Mouse (Mus musculus) embryonic facial prominence, embryonic 15.5 days (tissue): ENCODE measurements at regions not wholly inside any gene's neighbourhood (a gene's known extent, or its start where the extent isn't known, plus 50 kb on each side); places are given as distances from the start of the nearest gene placed in this dataset.

Experiments
- ATAC-seq: fragments of 200-750 bp; cut with Nextera tagmentation; 2 replicates; pipeline ENCODE4 v1.8.0; 2017; ENCODE audit warnings: low read depth, moderate TSS enrichment; ENCODE audit not compliant: insufficient number of reproducible peaks, low FRiP score, low TSS enrichment
- H3K27ac ChIP-seq: fragments of 300-500 bp; sonication (generic); replicated peaks from 2 replicates; pipeline ENCODE4 v1.5.1; 2015; ENCODE audit warnings: mild to moderate bottlenecking, inconsistent platforms
- H3K27me3 ChIP-seq: fragments of 300-500 bp; sonication (generic); 2 replicates; pipeline ENCODE4 v1.6.1; 2015; ENCODE audit warnings: inconsistent platforms
- H3K36me3 ChIP-seq: fragments of 300-500 bp; sonication (generic); 2 replicates; pipeline ENCODE4 v1.6.1; 2015; ENCODE audit warnings: mild to moderate bottlenecking, inconsistent platforms
- H3K4me1 ChIP-seq: fragments of 300-500 bp; sonication (generic); 2 replicates; pipeline ENCODE4 v1.6.1; 2015; ENCODE audit warnings: inconsistent platforms
- H3K4me2 ChIP-seq: fragments of 300-500 bp; sonication (generic); replicated peaks from 2 replicates; pipeline ENCODE4 v1.6.1; 2015; ENCODE audit warnings: mild to moderate bottlenecking, inconsistent platforms
- H3K4me3 ChIP-seq: fragments of 300-500 bp; sonication (generic); replicated peaks from 2 replicates; pipeline ENCODE4 v1.5.1; 2015; ENCODE audit warnings: mild to moderate bottlenecking, inconsistent platforms
- H3K9ac ChIP-seq: fragments of 300-500 bp; sonication (generic); 2 replicates; pipeline ENCODE4 v1.6.1; 2015; ENCODE audit warnings: inconsistent platforms
- H3K9me3 ChIP-seq: fragments of 300-500 bp; sonication (generic); replicated peaks from 2 replicates; pipeline ENCODE4 v1.6.1; 2016; ENCODE audit warnings: inconsistent platforms
- WGBS: fragments of 180-500 bp; shearing (Covaris S2); methylation state at CpG from one replicate; pipeline ENCODE4 v1.1.7; 2015; 5-methylcytosine and 5-hydroxymethylcytosine counted together

DNA sequence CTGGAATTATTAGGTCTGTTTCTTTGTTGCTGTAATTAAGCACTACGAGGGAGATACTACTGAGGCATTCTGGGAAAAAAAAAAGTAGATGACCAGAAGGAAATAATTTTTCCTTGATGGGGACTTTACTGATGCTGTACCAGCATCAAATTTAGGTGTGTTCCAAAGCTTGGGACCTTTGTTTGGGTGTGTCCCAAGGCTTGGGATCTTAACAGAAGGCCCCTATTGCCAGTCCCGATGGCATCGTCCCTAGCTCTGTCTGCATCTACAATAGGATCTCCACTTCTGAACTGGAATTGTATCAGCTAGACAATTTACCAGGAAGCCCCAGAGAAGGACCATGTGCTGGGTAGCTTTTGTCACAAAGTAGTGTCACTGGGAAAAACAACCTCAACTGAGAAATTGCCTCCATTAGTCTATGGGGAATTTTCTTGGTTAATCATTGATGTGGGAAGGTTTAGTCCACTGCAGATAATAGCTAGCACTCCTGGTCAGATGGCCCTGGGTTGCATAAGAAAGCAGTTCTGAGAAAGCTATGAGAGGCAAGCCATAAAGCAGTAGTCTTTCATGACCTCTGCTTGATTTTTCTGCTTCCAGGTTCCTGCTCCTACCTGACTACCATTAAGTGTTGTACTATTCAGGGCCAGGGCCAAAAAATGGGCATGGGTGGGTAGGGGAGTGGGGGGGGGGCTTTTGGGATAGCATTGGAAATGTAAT, 392.7 kb downstream of the Igsf11 start:
- no peak overlapping the region for H3K4me3 ChIP-seq
- H3K27me3 ChIP-seq = no peaks in the 10 kb centered on the region
- no peaks in the 10 kb centered on the region for H3K36me3 ChIP-seq
- no peaks in the 10 kb centered on the region for H3K4me1 ChIP-seq
- WGBS = 81% methylated on average over 3 of the region's 3 CpGs
- no peak overlapping the region for H3K27ac ChIP-seq
- H3K9ac ChIP-seq = no peak overlapping the region
- H3K4me2 ChIP-seq = no peak overlapping the region
- H3K9me3 ChIP-seq = no peaks in the 10 kb centered on the region
- ATAC-seq = no peak

DNA sequence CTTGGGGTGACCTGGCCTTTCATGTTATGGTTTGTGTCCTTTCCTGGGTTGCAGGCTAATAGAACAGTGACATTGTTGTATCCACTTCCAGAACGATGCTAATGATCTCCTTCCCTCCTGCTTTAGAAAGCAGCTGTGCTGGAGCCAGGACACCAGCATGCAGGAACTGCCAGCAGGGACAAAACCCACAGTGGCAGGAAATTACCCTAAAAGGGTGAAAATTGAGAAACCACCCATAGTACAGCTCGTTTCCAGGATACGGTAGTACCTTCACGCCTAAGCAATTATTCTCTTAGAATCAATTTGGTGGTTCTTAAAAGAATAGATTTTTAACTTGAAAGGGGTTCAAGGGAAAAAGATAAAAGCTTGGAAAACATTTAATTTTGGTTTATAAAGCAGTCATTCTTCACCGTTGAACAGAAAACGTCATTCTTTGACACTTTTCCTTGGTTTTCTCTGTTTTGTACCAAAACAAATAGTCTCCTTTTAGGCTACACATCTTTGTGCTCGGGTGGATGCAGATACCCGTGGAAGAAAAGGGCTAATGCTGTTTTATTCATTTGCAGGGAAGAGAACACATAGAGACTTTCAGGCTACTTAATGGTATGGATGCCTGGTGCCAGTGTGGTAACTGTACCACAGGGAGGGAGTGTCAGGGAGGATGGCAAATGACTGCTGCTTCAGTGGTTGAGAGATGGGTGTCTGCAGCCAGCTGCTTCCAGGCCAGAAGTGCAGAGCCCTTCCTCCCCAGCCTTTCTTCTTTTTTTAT, 394.5 kb downstream of the Igsf11 start:
- Histone ChIP-seq H3K9me3 (no peaks in the 10 kb centered on the region), H3K36me3 (no peaks in the 10 kb centered on the region), H3K4me2 (no peak overlapping the region), H3K27me3 (no peaks in the 10 kb centered on the region), H3K4me1 (no peaks in the 10 kb centered on the region), H3K9ac (no peak overlapping the region), H3K27ac (no peak overlapping the region), H3K4me3 (no peak overlapping the region)
- no peak for ATAC-seq
- WGBS = 51% methylated on average over 8 of the region's 8 CpGs

GRCm38 (mm10) chr16:39298856-39299255, 406.4 kb downstream of the Igsf11 start:
- WGBS = 87% methylated on average over 3 of the region's 3 CpGs
- H3K36me3 ChIP-seq = no peaks in the 10 kb centered on the region

DNA sequence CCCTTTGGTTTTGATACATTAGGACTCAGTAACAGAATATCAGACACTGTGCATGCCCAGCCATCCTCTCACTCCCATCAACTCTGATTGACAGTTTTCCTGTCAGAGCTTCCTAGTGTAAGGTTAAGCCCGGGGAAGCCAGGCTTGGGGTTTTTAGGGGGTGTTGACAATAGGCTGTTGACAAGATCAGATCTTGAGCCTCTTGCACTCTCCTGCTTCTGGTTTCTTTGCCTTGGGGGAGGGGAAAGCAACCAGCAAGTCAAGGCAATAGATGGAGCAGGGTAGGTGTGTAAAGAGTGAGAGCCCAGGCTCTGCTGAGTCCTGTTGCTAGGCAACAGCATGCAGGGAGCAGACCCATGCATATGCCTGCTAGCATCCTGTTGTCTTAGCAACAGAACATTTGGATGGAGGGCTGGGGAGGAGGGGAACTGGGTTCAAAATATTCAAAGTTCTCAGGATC, 410.5 kb downstream of the Igsf11 start:
- H3K36me3 ChIP-seq = no peaks in the 10 kb centered on the region
- no peak overlapping the region for H3K4me3 ChIP-seq
- H3K9me3 ChIP-seq = no peaks in the 10 kb centered on the region
- no peak overlapping the region for H3K27ac ChIP-seq
- no peaks in the 10 kb centered on the region for H3K27me3 ChIP-seq
- H3K4me1 ChIP-seq = no peaks in the 10 kb centered on the region
- no peak; the same call in 1 of the 2 replicates for ATAC-seq
- H3K9ac ChIP-seq = no peak overlapping the region
- H3K4me2 ChIP-seq = no peak overlapping the region
- WGBS = 24% methylated on average over 1 of the region's 1 CpGs

More at GRCm38 (mm10) chr16:39298856-39299255, 406.4 kb downstream of the Igsf11 start:
- H3K9me3 ChIP-seq = no peaks in the 10 kb centered on the region
- H3K4me3 ChIP-seq = no peak overlapping the region
- H3K27me3 ChIP-seq = no peaks in the 10 kb centered on the region
- no peaks in the 10 kb centered on the region for H3K4me1 ChIP-seq
- ATAC-seq = no peak
- H3K4me2 ChIP-seq = no peak overlapping the region
- no peak overlapping the region for H3K27ac ChIP-seq
- no peak overlapping the region for H3K9ac ChIP-seq

DNA sequence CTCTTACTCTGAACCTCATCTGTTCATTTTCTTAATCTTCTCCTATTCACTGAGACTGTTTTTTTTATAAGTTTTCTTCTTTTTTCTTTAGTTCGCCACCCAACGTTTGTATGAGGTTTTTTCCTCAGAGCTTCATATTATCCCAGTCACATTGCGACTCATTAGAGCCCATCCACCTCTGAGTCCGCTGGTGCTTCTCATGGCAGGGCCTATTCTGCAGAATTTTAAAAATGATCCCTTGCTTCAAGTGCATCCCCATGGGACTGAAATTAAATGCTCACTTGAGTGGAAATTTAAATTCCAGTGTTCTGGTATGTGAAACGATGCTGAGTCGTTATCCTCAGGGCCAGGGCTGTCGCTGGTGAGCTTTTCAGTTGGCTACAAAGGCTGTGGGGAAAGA, 410.9 kb downstream of the Igsf11 start:
- H3K4me2 ChIP-seq = no peak overlapping the region
- H3K9me3 ChIP-seq = no peaks in the 10 kb centered on the region
- no peaks in the 10 kb centered on the region for H3K36me3 ChIP-seq
- no peaks in the 10 kb centered on the region for H3K4me1 ChIP-seq
- no peaks in the 10 kb centered on the region for H3K27me3 ChIP-seq
- H3K4me3 ChIP-seq = no peak overlapping the region
- H3K27ac ChIP-seq = no peak overlapping the region
- 33% methylated on average over 7 of the region's 7 CpGs for WGBS
- no peak for ATAC-seq
- H3K9ac ChIP-seq = no peak overlapping the region

- Histone ChIP-seq H3K4me1 (no peaks in the 10 kb centered on the region), H3K27me3 (no peaks in the 10 kb centered on the region), H3K9me3 (no peaks in the 10 kb centered on the region), H3K27ac (no peak overlapping the region), H3K4me3 (no peak overlapping the region), H3K36me3 (no peaks in the 10 kb centered on the region), H3K4me2 (no peak overlapping the region), H3K9ac (no peak overlapping the region)
- WGBS = 31% methylated on average over 5 of the region's 5 CpGs
- ATAC-seq = no peak
Observed at GRCm38 (mm10) chr16:39307951-39308350, 415.5 kb downstream of the Igsf11 start.

- H3K36me3 ChIP-seq = no peaks in the 10 kb centered on the region
- H3K27me3 ChIP-seq = no peaks in the 10 kb centered on the region
- H3K27ac ChIP-seq = no peak overlapping the region
- H3K9me3 ChIP-seq = no peaks in the 10 kb centered on the region
- H3K4me1 ChIP-seq = no peaks in the 10 kb centered on the region
- no peak overlapping the region for H3K4me3 ChIP-seq
- ATAC-seq = no peak
- 23% methylated on average over 15 of the region's 15 CpGs for WGBS
- H3K9ac ChIP-seq = no peak overlapping the region
- H3K4me2 ChIP-seq = no peak overlapping the region
Observed at GRCm38 (mm10) chr16:39316752-39317594, 424.5 kb downstream of the Igsf11 start.

DNA sequence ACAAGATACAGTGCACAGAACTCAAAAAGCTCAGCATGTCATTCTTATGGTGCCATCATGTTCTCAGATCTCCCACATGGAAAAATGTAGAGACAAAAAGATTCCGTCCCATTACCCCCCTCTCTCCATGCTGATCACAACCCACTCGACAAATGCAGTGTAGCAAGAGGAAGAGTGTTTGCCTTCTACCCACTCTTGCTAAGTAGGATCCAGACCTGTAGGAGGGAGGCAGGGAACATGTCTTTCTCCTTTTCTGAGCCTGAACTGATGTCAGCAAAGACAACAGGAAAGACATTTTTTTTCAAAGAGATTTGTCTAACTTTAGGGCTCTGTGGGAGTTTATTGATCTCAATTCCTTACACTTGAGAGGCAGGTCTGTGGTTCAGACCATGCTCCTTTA, 433.2 kb downstream of the Igsf11 start:
- no peak overlapping the region for H3K27ac ChIP-seq
- WGBS = 89% methylated on average over 2 of the region's 2 CpGs
- no peaks in the 10 kb centered on the region for H3K36me3 ChIP-seq
- no peaks in the 10 kb centered on the region for H3K27me3 ChIP-seq
- H3K9ac ChIP-seq = no peak overlapping the region
- no peaks in the 10 kb centered on the region for H3K4me1 ChIP-seq
- no peaks in the 10 kb centered on the region for H3K9me3 ChIP-seq
- H3K4me3 ChIP-seq = no peak overlapping the region
- no peak for ATAC-seq
- no peak overlapping the region for H3K4me2 ChIP-seq

GRCm38 (mm10) chr16:39363657-39364056, 471.2 kb downstream of the Igsf11 start:
- no peak overlapping the region for H3K4me3 ChIP-seq
- no peaks in the 10 kb centered on the region for H3K36me3 ChIP-seq
- H3K9me3 ChIP-seq = no peaks in the 10 kb centered on the region
- no peak for ATAC-seq
- H3K4me1 ChIP-seq = no peaks in the 10 kb centered on the region
- 70% methylated on average over 2 of the region's 2 CpGs for WGBS
- no peak overlapping the region for H3K27ac ChIP-seq
- no peak overlapping the region for H3K4me2 ChIP-seq
- H3K27me3 ChIP-seq = no peaks in the 10 kb centered on the region
- no peak overlapping the region for H3K9ac ChIP-seq

GRCm38 (mm10) chr16:39368276-39368675, 475.8 kb downstream of the Igsf11 start:
- WGBS = 87% methylated on average over 2 of the region's 2 CpGs
- H3K27ac ChIP-seq = no peak overlapping the region
- H3K4me2 ChIP-seq = no peak overlapping the region
- no peak for ATAC-seq
- H3K4me1 ChIP-seq = no peaks in the 10 kb centered on the region
- no peaks in the 10 kb centered on the region for H3K9me3 ChIP-seq
- H3K27me3 ChIP-seq = no peaks in the 10 kb centered on the region
- H3K36me3 ChIP-seq = no peaks in the 10 kb centered on the region
- no peak overlapping the region for H3K4me3 ChIP-seq
- no peak overlapping the region for H3K9ac ChIP-seq

DNA sequence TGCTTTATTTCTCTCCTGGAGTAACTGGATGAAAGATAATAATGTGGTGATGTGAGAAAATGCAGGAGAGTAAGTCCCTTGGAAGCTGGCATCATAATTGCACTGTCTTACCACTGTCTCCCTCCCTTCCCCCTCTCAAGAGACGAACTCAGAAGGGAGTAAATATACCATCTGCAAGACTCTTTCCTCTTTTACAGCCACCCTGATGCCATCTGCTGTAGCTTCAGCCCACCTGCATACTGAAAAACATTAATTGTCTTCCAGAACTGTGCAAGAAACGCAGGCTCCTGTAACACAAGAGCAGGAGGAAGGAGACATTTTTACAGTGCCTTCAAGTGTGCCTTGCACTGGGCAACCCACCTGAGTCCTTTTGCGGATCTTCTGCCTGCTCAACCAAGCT, 482.1 kb downstream of the Igsf11 start:
- Histone ChIP-seq H3K36me3 (no peaks in the 10 kb centered on the region), H3K4me2 (no peak overlapping the region), H3K9me3 (no peaks in the 10 kb centered on the region), H3K4me3 (no peak overlapping the region), H3K27me3 (no peaks in the 10 kb centered on the region), H3K27ac (no peak overlapping the region), H3K9ac (no peak overlapping the region), H3K4me1 (no peaks in the 10 kb centered on the region)
- WGBS = 68% methylated on average over 3 of the region's 3 CpGs
- ATAC-seq = no peak
